ENCODE assay signal across 1 mouse cellular context in the genomic region with DNA sequence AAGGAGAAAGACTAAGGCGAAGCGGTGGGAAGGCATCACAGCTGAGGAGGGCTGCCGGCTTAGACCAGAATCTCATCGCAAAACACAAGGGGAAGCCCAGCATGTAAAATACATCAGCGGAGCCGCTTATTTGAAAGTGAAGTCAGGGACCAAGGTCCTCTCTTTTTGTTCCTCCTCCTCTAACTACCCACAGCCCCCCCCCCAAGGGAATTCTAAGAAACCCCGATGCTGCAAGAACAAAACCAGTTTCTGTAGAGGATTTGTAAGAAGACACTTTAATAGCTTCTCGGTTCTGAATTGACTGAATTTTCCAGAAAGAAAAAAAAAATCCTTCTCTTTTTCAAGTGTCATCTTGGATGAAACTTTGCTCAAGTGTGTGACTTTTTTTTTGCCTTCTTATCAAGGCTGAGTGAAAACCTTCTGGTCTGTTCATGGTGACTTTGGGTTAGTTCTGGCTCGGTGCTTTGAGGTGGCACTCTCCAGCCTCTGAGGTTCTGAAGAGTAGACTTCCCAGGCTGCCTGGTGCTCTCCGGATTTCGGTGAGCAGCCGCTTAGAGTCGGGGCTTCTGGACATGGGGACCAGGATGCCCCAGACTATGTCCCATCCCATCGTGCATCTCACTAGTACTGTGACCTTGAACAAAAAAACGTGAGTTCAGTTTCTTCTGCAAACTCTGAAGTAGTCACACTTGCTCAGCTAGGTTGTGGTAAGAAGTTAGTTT.
TF ChIP-seq lines count a peak whose summit lies in the region.

No protein-coding gene starts in this region.

TF ChIP-seq in CH12.LX, 34 proteins besides CTCF, POLR2A, EP300 and RAD21:
- TF ChIP-seq MXI1 (IDR thresholded peaks at IDR 0.05; ENCODE audit: low read depth, low read length) (peak; percentile 72), RCOR1 (conservative IDR thresholded peaks at IDR 0.05; ENCODE audit: low read depth, low read length) (peak; percentile 99), CHD1 (IDR thresholded peaks at IDR 0.05; ENCODE audit: low read depth, low read length) (peak; percentile 88; the same call in 1 of the 2 replicates), MYC (IDR thresholded peaks at IDR 0.05; ENCODE audit: low read depth, low read length) (peak; percentile 61; the same call in 1 of the 2 replicates), MAFK (IDR thresholded peaks at IDR 0.05; ENCODE audit: insufficient replicate concordance, low read length) (peak; percentile 93), BHLHE40 (IDR thresholded peaks at IDR 0.05; ENCODE audit: low read depth, low read length) (peak; percentile 77), JUND (conservative IDR thresholded peaks at IDR 0.05; ENCODE audit: low read depth, low read length) (peak; percentile 94), ETS1 (conservative IDR thresholded peaks at IDR 0.05; ENCODE audit: low read depth, low read length) (peak; percentile 98), GABPA (IDR thresholded peaks at IDR 0.05; ENCODE audit: insufficient replicate concordance, low read depth, low read length) (no peak), JUN (IDR thresholded peaks at IDR 0.05; ENCODE audit: insufficient read depth, low read depth, low read length) (peak; percentile 93), ELF1 (IDR thresholded peaks at IDR 0.05; ENCODE audit: low read depth, low read length) (peak; percentile 55), ZC3H11A (IDR thresholded peaks at IDR 0.05; ENCODE audit: low read depth, low read length) (no peak), MAZ (IDR thresholded peaks at IDR 0.05; ENCODE audit: low read depth, low read length) (peak; percentile 99), ZMIZ1 (IDR thresholded peaks at IDR 0.05; ENCODE audit: low read depth, low read length) (peak; percentile 53; the same call in 1 of the 2 replicates), SMC3 (IDR thresholded peaks at IDR 0.05; ENCODE audit: low read depth, low read length) (peak; percentile 19), POLR2AphosphoS2 (IDR thresholded peaks at IDR 0.05; ENCODE audit: low read depth, low read length) (0 out of 2 replicates have a peak, but pooled peaks have one; percentile 32), USF2 (conservative IDR thresholded peaks at IDR 0.05; ENCODE audit: low read depth, low read length) (no peak), E2F4 (IDR thresholded peaks at IDR 0.05; ENCODE audit: insufficient replicate concordance, low read depth, low read length) (0 out of 2 replicates have a peak, but pooled peaks have one; percentile 56), CHD2 (IDR thresholded peaks at IDR 0.05; ENCODE audit: low read length) (peak; percentile 88), UBTF (IDR thresholded peaks at IDR 0.05; ENCODE audit: low read depth, low read length) (peak; percentile 71; the same call in 1 of the 2 replicates), TBP (conservative IDR thresholded peaks at IDR 0.05; ENCODE audit: low read depth, low read length) (peak; percentile 75), SIN3A (IDR thresholded peaks at IDR 0.05; ENCODE audit: low read length) (peak; percentile 96), MAX (IDR thresholded peaks at IDR 0.05; ENCODE audit: low read length) (peak; percentile 72), ZNF384 (IDR thresholded peaks at IDR 0.05; ENCODE audit: low read depth, low read length) (peak; percentile 99), MEF2A (IDR thresholded peaks at IDR 0.05; ENCODE audit: borderline replicate concordance, low read depth, low read length) (peak; percentile 96), NELFE (IDR thresholded peaks at IDR 0.05; ENCODE audit: low read depth, low read length) (0 out of 2 replicates have a peak, but pooled peaks have one; percentile 35), HCFC1 (IDR thresholded peaks at IDR 0.05; ENCODE audit: low read depth, low read length) (no peak), ZKSCAN1 (IDR thresholded peaks at IDR 0.05; ENCODE audit: borderline replicate concordance, low read depth, low read length) (peak; percentile 17; the same call in 1 of the 2 replicates), IRF4 (IDR thresholded peaks at IDR 0.05; ENCODE audit: low read depth, low read length) (peak; percentile 98), USF1 (IDR thresholded peaks at IDR 0.05; ENCODE audit: low read depth, low read length) (no peak), KAT2A (IDR thresholded peaks at IDR 0.05; ENCODE audit: insufficient replicate concordance, low read length) (peak; percentile 78), NRF1 (IDR thresholded peaks at IDR 0.05; ENCODE audit: low read depth, low read length) (no peak), TCF12 (IDR thresholded peaks at IDR 0.05; ENCODE audit: low read depth, low read length) (peak; percentile 93), PAX5 (IDR thresholded peaks at IDR 0.05; ENCODE audit: low read length) (no peak)
